Mouse (Mus musculus) c-Kit-positive CD71-positive TER-119-negative erythroid progenitor cells, embryonic 14.5 days (primary cell): ENCODE measurements around the gene Zcchc13.

ENCODE experiments used
- DNase-seq: peaks from one replicate; pipeline ENCODE4 v3.0.0-alpha.2; 2013; ENCODE audit warnings: low read depth

Gene Zcchc13

DNA sequence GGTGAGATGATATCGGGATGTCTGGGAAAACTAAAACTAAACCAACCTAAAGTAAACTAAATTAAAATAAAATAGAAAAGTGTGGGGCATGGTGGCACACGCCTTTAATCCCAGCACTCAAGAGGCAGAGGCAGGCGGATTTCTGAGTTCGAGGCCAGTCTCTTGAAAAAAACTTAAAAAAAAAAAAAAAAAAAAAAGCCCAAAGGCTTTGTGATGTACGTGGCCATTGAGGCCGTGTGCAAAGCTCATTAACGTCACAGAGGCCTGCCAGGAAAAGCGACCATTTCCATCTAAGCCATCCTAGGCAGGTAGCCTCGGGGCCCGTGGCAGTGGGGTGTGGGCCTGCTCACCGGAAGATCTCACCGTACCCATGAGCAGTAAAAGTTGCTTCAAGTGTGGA lies at the start of gene Zcchc13:
Gene Zcchc13, plus strand, starts transcription at position 284 of the 400 bp plus-strand sequence.
- no peak for DNase-seq

DNA sequence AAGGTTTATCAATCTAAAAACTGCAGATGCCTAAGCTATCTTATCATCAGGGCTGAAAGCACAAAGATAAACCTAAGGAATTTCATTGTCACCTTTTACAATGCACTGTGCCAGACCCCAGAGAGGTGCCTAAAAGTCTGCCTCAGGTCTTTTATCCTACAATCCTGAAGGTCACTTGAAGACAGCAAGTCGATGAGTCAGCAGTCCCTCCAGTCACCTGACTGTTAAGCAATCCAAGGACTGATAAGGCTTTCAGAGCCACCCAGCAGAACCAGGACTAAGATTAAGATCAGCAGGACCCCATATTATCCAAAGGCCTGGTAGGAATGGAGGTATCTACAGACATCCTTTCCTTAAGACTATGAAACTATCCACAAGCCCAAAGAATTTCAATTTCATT lies 46.1 kb upstream of the Zcchc13 start:
- peak; percentile 4 for DNase-seq

DNA sequence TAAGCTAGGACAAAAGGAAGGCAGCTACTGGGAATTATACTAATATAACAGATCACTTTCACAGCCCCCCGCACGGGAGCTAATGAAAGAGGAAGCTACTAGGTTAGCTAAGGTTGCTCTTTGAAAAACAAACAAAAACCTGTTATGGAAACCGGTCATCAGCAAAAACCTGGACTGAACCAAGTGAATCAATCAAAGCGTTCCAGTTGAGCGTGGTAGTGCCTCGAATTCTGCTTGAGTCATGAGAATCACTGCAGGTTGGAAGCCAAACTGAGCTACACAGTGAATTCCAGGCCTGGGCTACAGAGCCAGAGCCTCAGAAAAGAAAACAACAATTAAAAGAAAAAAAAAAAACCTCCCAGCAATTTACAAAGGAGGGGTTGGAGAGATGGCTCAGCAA lies 38.3 kb upstream of the Zcchc13 start:
- DNase-seq = no peak

- DNase-seq = no peak
These were observed 27.8 kb upstream of the Zcchc13 start for GRCm38 (mm10) chrX:103602553-103602952.

DNA sequence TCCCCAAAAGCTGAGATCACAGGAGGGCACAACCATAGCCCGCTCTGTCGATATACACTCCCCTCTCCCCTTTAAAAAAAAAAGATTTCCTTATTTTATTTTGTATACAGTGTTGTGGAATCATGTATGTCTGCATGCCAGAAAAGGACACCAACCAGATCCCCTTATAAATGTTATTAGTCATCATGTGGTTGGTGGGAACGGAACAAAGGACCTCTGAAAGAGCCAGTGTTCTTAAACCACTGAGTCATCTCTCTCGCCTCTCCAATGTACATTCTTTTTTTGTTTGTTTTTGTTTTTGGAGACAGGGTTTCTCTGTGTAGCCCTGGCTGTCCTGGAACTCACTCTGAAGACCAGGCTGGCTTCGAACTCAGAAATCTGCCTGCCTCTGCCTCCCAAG lies 26.2 kb upstream of the Zcchc13 start:
- no peak for DNase-seq

GRCm38 (mm10) chrX:103605473-103605872 lies 24.9 kb upstream of the Zcchc13 start:
- no peak for DNase-seq

DNA sequence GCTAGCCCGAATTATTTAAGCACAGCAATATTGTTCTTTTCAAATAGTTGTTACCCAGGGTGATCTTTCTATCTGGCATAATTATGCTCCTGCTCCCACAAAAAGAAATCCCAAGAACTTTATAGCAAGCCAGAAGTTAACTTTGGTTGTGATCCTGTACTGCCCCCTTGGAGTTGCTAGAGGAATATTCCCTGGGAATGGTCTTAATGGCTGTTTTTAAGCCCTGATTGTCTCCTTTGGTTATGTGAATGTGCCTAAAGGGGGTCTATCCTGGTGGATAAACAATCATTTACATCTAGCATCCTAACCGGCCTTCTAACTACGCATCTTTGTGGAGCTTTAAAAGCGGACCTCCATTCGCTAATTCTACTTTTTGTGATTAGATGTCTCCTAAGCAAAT lies 20.0 kb upstream of the Zcchc13 start:
- DNase-seq = no peak

GRCm38 (mm10) chrX:103611462-103611861 lies 18.9 kb upstream of the Zcchc13 start:
- no peak for DNase-seq

- no peak for DNase-seq
These were observed 15.6 kb upstream of the Zcchc13 start for GRCm38 (mm10) chrX:103614700-103615233.

GRCm38 (mm10) chrX:103615453-103615852 lies 14.9 kb upstream of the Zcchc13 start:
- no peak for DNase-seq

DNA sequence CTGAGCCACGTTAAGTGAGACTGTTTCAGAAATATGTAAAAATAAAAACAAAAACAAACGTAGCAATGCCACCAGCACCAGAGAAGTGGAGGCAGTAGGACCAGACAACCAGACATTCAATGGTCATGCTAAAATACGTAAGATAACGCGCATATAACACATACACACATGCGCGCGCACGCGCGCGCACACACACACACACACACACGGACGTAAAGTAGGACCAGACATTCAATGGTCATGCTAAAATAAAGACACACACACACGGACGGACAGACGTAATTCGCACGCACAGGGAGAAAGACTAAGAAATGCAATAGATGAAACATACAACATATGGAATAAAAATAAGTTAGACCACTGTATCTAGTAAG lies 14.2 kb upstream of the Zcchc13 start:
- DNase-seq = no peak

DNA sequence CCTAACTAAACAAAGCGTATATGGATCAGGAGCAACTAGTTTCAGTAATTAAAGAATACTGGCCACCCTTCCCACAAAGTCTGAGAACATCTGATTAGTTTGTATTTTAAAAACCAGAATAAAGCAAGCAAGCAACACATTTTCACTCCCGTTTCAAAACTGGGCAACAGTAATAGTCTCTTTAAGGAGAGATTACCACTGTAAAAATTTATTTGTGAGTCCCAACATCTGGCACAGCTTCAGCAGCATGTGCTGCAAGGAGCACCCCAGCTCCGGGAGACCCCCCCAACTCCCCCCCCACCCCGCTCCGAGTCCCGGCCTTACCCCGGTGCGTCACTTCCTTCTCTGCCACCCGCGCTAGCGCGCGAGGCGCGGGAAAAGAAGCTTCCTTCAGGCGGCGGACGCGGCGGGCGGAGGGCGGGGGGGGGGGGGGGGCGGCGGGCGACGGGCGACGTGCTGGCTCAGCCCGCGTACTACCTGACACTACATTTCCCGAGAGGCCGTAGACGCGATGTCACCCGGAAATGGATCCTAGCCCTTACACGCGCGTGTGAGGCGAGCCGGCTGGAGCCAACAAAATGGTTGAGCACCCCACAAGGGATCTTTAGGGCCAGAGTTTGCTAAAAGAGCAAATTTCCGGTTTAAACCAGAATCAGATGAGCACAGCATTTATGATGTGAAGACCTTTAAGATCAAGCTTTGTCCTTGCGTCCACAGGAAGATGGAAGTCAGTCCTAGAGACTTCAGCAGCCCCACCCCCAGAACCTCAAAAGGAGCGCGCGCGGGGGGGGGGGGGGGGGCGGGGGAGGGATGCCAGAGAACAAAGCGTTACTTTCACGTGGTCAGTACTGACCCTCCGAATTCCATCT lies 13.6 kb upstream of the Zcchc13 start:
- peak; percentile 67 for DNase-seq

DNA sequence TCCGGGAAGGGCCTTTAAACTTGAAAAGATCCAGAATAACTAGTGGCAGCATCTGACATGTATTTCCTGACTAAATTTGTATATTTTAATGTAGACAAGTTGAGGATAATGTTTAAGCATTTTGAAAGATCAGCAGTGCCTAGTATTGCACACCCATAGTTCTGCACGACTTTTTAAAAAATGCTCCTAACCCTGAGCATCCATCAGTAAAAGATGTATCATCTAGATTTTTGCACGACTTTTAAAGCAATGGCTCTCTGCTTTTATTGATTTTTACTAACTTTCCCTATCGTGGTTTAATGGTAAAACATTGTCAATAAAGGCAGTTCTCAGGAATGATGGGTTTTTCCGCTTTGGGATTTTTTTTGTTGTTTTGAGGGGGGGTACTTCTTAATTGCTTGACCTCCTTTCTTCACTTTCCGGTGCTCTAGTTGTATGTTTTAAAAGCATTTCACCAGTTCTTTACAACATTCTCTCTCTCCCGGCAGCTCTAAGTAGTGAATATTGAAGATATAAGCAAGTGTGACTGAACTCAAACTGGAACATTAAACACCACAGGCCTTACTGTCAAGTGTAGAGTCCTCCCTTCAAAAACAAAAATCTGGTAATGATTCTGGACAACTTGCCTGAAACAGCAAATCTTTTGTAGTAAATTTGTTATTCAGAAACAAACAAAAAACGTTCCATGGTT lies 12.8 kb upstream of the Zcchc13 start:
- no peak for DNase-seq

DNA sequence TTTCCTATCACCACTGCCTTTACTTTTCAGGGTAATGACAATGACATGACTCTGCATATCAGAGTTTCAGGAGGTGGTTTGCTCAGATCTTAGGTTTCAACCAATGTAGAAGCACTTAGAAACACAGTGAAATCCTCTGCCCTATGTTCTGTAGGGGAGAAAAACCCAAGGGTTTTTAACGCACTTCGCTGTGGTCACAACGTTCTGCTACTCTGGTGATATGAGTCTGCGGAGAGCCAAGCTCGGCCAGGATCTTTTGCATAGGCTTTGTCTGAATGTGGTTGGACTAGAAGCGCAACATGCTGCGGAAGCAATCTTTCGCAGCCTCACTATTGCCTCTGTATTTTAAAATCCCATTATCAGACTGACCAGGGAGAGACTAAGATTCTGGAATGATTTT lies 8.6 kb upstream of the Zcchc13 start:
- DNase-seq = no peak

GRCm38 (mm10) chrX:103622260-103622934 lies 8.0 kb upstream of the Zcchc13 start:
- peak; percentile 92 for DNase-seq

DNA sequence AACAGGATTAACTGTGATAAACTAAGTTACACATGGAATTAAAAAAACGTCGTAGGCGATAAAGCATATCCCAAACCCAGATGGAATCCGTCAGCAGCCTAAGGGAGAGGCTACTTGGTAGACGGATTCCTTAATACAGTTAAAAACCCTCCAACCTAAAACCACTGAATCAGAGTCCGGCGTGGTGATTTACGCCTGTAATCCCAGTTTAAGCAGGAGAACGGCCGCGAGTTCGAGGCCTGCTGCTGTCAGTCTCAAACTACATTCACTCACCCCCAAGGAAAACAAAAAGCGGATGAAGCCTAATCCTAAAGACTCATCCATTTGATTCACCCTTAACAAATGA lies 7.5 kb upstream of the Zcchc13 start:
- no peak for DNase-seq

GRCm38 (mm10) chrX:103623411-103623845 lies 7.0 kb upstream of the Zcchc13 start:
- DNase-seq = no peak

DNA sequence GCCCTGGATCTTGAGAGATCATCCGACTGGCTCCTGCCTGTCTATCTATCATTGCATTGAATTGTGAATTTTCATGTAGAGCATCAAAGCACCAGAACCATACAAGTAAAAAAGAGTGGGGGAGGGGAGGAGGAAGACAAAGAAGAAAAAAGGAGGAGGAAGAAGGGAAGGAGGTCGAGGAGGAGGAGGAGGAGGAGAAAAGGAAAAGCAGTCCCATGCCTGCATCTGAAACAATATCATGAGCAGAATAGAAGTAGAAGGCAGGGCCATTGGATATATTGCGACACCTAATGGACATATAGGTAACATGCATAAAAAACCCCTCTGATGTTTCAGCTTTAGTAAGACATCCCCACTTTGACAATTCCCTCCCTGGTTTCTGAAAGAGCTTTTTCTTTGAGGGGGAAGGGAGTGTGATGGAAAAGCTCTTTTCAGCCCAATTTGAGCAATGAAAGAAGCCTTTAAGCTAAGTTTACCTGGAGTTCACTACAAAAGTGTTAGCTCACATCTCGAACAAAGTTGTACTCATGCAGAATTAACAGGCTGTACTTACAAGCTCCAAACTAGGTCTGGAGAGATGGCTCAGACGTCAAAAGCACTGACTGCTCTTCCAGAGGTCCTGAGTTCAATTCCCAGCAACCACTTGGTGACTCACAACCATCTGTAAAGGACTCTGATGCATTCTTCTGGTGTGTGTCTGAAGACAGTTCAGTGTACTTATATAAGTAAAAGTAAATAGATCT lies 5.8 kb upstream of the Zcchc13 start:
- no peak for DNase-seq

DNA sequence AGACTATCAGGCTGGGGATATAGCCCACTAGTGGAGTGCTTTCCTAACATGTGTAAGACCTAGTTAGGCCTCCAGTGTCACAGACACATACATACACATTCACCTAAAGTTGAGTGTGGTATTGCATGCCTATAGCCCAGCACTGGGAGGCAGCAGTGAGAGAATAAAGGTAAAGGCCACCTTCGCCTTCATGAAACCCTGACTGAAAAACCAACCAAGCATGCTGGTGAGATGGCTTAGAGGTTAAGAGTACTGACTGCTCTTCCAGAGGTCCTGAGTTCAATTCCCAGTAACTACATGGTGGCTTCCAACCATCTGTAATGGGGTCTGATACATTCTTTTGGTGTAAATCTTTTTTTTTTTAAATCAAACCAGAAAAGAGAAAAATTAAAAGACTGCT lies 1.5 kb upstream of the Zcchc13 start:
- DNase-seq = no peak

- no peak for DNase-seq
These were observed 3.5 kb downstream of the Zcchc13 start for GRCm38 (mm10) chrX:103633895-103634294.

- DNase-seq = no peak
These were observed 5.6 kb downstream of the Zcchc13 start for GRCm38 (mm10) chrX:103636021-103636420.

DNA sequence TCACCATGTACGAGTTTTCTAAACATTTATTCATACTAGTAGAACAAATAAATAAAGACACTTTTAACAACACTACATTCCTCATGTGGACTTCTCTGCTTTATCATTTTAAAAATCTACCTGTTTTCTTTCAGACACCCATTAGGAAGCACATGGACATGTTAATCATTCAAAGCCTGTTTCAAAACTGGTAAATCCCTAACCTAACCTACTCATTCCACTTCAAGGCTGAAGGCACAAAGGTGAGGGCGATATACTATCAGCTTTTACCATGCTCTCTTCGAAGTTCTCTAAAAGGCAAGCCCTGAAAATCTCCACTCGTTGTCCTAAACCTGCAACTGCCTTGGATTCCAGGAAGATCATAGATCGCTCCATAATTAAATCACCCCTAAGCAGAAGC lies 8.2 kb downstream of the Zcchc13 start:
- no peak for DNase-seq
